Mouse (Mus musculus) hindbrain, embryonic 14.5 days (tissue): ENCODE measurements around the gene Cdkn2c. TPM values are rescaled to one million over a fixed set of nuclear protein-coding genes. Genes with fewer than 3 reads are reported as not detected.

Experiments used
- ATAC-seq: fragments of 200-750 bp; cut with Nextera tagmentation; 2 replicates; pipeline ENCODE4 v1.8.0; 2017; ENCODE audit warnings: moderate number of reproducible peaks, mild to moderate bottlenecking, moderate TSS enrichment, moderate library complexity; ENCODE audit not compliant: low FRiP score
- DNase-seq: peaks from one replicate; pipeline ENCODE4 v3.0.0-alpha.2; 2015; ENCODE audit warnings: low spot score
- H3K27ac ChIP-seq: fragments of 300-500 bp; sonication (generic); 2 replicates; pipeline ENCODE4 v1.5.1; 2014; ENCODE audit warnings: mild to moderate bottlenecking, moderate library complexity
- H3K27me3 ChIP-seq: fragments of 300-500 bp; sonication (generic); 2 replicates; pipeline ENCODE4 v1.6.1; 2014; ENCODE audit warnings: mild to moderate bottlenecking, low read length, mixed read lengths; ENCODE audit not compliant: control insufficient read depth, insufficient read depth
- H3K36me3 ChIP-seq: fragments of 300-500 bp; sonication (generic); replicated peaks from 2 replicates; pipeline ENCODE4 v1.6.1; 2014; ENCODE audit not compliant: control insufficient read depth, insufficient read depth
- H3K4me1 ChIP-seq: fragments of 300-500 bp; sonication (generic); replicated peaks from 2 replicates; pipeline ENCODE4 v1.6.1; 2014; ENCODE audit warnings: antibody characterized with exemption, low read length, mixed read lengths; ENCODE audit not compliant: control insufficient read depth, insufficient read depth
- H3K4me2 ChIP-seq: fragments of 300-500 bp; sonication (generic); replicated peaks from 2 replicates; pipeline ENCODE4 v1.6.1; 2014; ENCODE audit warnings: mild to moderate bottlenecking, moderate library complexity
- H3K4me3 ChIP-seq: fragments of 300-500 bp; sonication (generic); replicated peaks from 2 replicates; pipeline ENCODE4 v1.5.1; 2014; ENCODE audit warnings: mild to moderate bottlenecking, low read length
- H3K9ac ChIP-seq: fragments of 300-500 bp; sonication (generic); 2 replicates; pipeline ENCODE4 v1.6.1; 2014
- H3K9me3 ChIP-seq: fragments of 300-500 bp; sonication (generic); 2 replicates; pipeline ENCODE4 v1.6.1; 2016; ENCODE audit warnings: low read length; ENCODE audit not compliant: control insufficient read depth
- WGBS: fragments of 180-500 bp; shearing (Covaris S2); extraction: QIAGEN DNeasy Blood & Tissue Kit; methylation state at CpG from one replicate; pipeline ENCODE4 v1.1.7; 2014; 5-methylcytosine and 5-hydroxymethylcytosine counted together
- polyA plus RNA-seq: library from polyadenylated mRNA; unstranded; fragments of >200 nt; fragmentation: Nextera tagmentation; extraction: Ambion mirVana; gene quantifications from 2 replicates; pipeline ENCODE4 v1.2.1, GENCODE M21; 2014

Cdkn2c gene
- polyA plus RNA-seq, 1 experiment from 2014 or later = 2.8 TPM

DNA sequence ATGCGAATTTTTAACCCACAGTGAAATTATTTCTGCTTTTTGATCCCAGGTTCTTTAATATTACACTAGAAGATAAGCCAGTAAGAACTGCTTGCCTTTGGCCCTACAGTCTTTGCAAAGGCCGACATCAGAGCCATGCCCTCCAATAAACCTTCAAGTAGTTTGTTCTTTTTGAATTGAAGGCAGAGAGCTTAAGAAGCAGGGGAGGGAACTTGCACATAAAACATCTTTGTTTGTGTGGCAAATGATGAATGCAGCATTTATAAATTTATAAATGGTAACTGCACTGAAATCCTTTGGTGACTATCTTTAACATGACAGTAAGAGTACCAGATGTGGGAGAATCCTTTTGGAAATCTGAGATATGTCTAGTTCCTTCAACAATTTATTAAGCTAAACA, 7.4 kb downstream of the Cdkn2c start:
- H3K27me3 ChIP-seq = peaks cover 90% of the 10 kb centered on the region
- peak; percentile 26 for DNase-seq
- ATAC-seq = no peak
- H3K4me3 ChIP-seq = no peak overlapping the region
- 0 out of 2 replicates have a peak, but pooled peaks cover 5% of the 10 kb centered on the region for H3K4me1 ChIP-seq
- no peak overlapping the region for H3K4me2 ChIP-seq
- H3K36me3 ChIP-seq = no peaks in the 10 kb centered on the region
- H3K9me3 ChIP-seq = no peaks in the 10 kb centered on the region
- no peak overlapping the region for H3K27ac ChIP-seq
- no peak overlapping the region for H3K9ac ChIP-seq
- 25% methylated on average over 2 of the region's 2 CpGs for WGBS

DNA sequence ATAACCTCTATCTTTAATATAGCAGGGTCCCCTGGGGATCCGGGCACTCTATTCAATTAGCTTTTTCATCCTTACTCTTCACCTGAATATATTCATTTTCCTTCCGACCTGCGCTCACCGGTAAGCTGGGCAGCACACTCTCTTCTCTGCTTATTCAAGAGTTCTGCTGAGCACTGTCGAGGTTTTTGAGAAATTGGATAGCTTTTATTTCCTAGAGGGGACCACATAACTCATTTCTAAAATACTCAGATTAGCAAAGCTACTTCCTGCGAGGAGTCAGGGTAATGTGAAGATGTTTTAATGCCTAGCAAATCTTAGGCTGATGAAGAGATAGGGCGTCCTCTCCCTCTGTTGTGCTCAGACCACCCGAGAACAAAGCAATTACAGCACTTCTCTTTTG, 8.2 kb downstream of the Cdkn2c start:
- Histone ChIP-seq H3K27me3 (peaks cover 90% of the 10 kb centered on the region), H3K4me1 (0 out of 2 replicates have a peak, but pooled peaks cover 5% of the 10 kb centered on the region), H3K9me3 (no peaks in the 10 kb centered on the region), H3K4me2 (no peak overlapping the region), H3K36me3 (no peaks in the 10 kb centered on the region), H3K4me3 (no peak overlapping the region), H3K27ac (no peak overlapping the region), H3K9ac (no peak overlapping the region)
- 5% methylated on average over 8 of the region's 8 CpGs for WGBS
- ATAC-seq (no peak), DNase-seq (peak; percentile 16)

DNA sequence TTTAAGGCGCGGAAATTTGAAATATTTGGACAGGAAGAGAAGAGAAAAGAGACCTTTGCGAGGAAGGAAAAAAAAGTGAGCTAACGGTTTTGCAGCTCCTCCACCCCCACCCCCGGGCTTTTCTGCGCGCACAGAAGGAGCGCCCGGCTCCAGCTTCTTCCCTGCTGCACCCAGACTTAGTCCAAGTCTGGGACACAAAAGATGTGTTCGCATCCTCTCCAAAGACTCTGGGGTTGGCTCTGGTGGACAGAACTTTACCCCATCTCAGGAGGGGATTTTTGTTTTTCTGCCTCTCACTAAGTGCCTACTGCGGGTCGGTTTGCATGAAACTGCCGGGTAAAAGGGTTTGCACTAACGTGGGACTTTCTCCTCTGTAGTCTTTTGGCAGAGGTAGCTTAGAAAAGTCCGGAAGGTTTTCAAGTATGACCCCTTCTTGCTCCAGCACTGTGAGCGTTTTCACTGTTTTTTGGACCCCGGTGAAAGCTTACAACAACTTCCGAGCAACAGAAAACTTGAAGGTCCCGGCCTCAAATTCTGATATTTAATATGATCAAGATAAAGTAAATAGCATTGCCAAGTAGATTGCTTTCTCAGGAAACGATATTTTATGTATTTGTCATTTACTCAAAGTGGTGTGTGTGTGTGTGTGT, 9.0 kb downstream of the Cdkn2c start:
- Histone ChIP-seq H3K4me1 (0 out of 2 replicates have a peak, but pooled peaks cover 5% of the 10 kb centered on the region), H3K9ac (no peak overlapping the region), H3K4me3 (peak overlapping the region; percentile 12), H3K27me3 (peaks cover 88% of the 10 kb centered on the region), H3K4me2 (peak overlapping the region; percentile 37), H3K27ac (no peak overlapping the region), H3K36me3 (no peaks in the 10 kb centered on the region), H3K9me3 (no peaks in the 10 kb centered on the region)
- WGBS = 2% methylated on average over 20 of the region's 20 CpGs
- peak; percentile 24 for DNase-seq
- no peak for ATAC-seq

DNA sequence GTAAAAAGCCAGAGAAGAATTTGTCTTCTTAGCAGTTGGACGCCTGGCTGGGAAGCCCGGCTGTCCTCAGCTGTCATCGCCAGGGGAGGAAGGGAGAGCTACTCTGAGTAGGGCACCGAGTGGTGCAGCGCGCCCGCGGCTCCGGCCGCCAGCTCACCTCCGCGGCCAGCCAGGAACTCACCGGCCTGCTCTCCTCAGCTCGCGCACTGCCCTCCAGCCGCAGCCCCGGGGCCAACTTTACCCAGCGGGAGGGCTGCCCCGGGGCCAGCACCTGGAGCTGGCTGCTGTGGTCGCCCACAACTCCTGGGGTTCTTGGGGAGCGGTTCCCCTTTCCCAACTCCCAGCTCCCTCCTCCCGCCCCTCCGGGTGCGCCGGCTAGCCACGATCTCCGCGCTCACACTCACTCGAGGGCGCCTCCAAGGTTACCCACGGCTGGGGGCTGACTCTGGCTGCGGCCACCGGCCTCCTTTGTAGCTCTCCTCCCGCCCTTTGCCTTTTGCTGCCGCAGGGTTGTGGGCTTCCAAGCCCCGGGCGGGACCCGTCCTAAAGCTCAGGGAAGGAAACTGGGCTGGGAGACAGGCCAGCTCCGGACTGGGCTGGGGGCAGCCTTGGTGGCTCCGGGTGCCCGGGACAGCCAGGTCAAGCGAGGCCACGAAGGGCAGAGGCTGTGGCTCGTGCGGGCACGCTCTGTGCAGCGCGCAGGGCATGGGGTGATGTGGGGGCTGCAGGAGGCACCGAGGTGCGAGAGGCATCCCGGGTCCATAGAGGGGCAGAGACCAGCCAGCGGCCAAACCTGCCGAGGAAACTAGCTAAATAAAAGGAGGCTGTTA, 9.8 kb downstream of the Cdkn2c start:
- peak overlapping the region; percentile 12 for H3K4me3 ChIP-seq
- H3K27me3 ChIP-seq = peaks cover 85% of the 10 kb centered on the region
- H3K9ac ChIP-seq = no peak overlapping the region
- ATAC-seq (peak; percentile 57; the same call in 1 of the 2 replicates), DNase-seq (peak; percentile 22)
- no peaks in the 10 kb centered on the region for H3K36me3 ChIP-seq
- no peak overlapping the region for H3K27ac ChIP-seq
- peak overlapping the region; percentile 37 for H3K4me2 ChIP-seq
- H3K4me1 ChIP-seq = 0 out of 2 replicates have a peak, but pooled peaks cover 5% of the 10 kb centered on the region
- WGBS = under 1% methylated on average over 53 of the region's 53 CpGs
- no peaks in the 10 kb centered on the region for H3K9me3 ChIP-seq

DNA sequence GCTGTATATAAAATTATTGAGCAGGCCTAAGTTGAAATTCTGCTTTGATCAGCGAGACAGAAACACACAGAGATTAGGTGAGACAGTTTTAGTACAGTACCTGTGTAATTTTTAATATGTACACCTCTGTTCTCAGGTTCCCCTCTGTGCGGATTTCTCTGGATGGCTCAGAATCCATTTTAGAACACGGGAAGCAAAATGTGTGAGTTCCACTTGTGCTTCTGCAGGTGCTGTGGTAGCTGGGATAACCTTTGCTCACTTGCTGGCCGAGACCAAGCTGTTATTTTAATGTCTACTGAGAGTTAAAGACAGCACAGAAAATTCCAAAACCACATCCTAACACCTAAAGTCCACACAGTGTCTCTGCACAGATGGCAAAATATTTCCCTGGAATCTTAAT, 10.7 kb downstream of the Cdkn2c start:
- Histone ChIP-seq H3K36me3 (no peaks in the 10 kb centered on the region), H3K27me3 (peaks cover 83% of the 10 kb centered on the region), H3K9me3 (no peaks in the 10 kb centered on the region), H3K4me3 (no peak overlapping the region), H3K4me1 (0 out of 2 replicates have a peak, but pooled peaks cover 5% of the 10 kb centered on the region), H3K4me2 (no peak overlapping the region), H3K27ac (no peak overlapping the region), H3K9ac (no peak overlapping the region)
- 7% methylated on average over 4 of the region's 4 CpGs for WGBS
- no peak for ATAC-seq
- no peak for DNase-seq

DNA sequence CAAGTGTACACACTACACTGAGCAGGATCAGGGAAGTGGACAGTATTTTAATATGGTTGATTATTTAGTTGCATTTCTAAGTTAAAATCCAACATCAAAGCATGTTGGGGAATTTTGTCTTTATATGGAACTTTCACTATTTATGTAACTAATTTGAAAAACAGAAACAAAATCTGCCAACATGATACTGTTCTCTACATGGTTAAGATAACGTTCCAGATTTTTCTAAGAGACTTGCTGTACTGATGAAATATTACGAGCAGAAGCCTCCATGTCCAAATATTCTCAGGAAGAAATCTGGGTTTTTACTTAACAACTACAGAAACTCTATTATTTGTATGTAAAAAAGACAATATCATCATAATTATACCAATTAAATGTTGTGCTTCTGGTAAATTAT, 11.3 kb downstream of the Cdkn2c start:
- H3K9ac ChIP-seq = no peak overlapping the region

DNA sequence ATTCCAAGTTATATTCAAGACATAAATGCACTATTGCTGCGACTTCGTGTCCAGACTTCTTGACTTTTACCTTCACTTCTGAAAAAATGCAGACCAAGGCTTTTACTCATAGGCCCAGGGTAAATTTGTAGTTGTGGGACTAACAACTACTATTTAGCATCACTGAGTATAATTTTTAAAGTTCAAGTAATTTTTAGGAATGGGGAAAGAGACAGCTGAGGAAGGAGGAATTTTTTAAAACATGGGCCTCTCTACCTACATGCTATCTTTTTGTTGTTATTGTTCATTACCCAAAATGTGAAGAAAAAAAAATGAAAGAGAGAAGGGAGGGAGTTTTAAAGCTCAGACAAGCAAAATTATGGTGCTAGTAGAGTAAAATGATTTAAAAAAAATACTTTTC, 12.3 kb downstream of the Cdkn2c start:
- Histone ChIP-seq H3K4me2 (no peak overlapping the region), H3K9me3 (no peaks in the 10 kb centered on the region), H3K4me1 (0 out of 2 replicates have a peak, but pooled peaks cover 5% of the 10 kb centered on the region), H3K27ac (no peak overlapping the region), H3K4me3 (no peak overlapping the region), H3K36me3 (no peaks in the 10 kb centered on the region), H3K27me3 (peaks cover 72% of the 10 kb centered on the region), H3K9ac (no peak overlapping the region)
- ATAC-seq (no peak), DNase-seq (peak; percentile 24)
- 56% methylated on average over 2 of the region's 2 CpGs for WGBS

More for the DNA sequence above, 11.3 kb downstream of the Cdkn2c start:
- DNase-seq (peak; percentile 23), ATAC-seq (no peak)
- Histone ChIP-seq H3K4me1 (0 out of 2 replicates have a peak, but pooled peaks cover 5% of the 10 kb centered on the region), H3K4me3 (no peak overlapping the region), H3K9me3 (no peaks in the 10 kb centered on the region), H3K4me2 (no peak overlapping the region), H3K27ac (no peak overlapping the region), H3K36me3 (no peaks in the 10 kb centered on the region), H3K27me3 (peaks cover 78% of the 10 kb centered on the region)
- 32% methylated on average over 2 of the region's 2 CpGs for WGBS

DNA sequence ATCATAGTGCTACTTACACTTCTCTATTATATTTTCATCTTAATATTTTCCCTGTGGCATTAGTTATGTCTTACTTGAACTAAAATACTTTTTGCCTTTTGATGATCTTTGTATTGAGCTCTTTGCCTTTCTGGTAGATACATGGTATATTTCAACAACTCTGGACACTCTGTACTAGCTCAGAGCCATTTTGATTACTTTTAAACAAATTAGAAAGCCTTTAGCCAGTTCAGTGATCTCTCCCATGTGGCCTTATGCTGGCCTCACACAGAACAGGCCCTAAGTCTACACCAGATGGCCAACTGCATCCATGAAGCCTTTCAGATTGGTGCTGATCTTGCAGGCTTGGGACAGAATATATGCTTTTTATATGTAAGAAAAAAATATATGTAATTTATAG, 13.7 kb downstream of the Cdkn2c start:
- Histone ChIP-seq H3K9me3 (no peaks in the 10 kb centered on the region), H3K27ac (no peak overlapping the region), H3K4me2 (no peak overlapping the region), H3K9ac (no peak overlapping the region), H3K27me3 (peaks cover 58% of the 10 kb centered on the region), H3K4me1 (0 out of 2 replicates have a peak, but pooled peaks cover 5% of the 10 kb centered on the region), H3K4me3 (no peak overlapping the region), H3K36me3 (no peaks in the 10 kb centered on the region)
- ATAC-seq (no peak), DNase-seq (no peak)

DNA sequence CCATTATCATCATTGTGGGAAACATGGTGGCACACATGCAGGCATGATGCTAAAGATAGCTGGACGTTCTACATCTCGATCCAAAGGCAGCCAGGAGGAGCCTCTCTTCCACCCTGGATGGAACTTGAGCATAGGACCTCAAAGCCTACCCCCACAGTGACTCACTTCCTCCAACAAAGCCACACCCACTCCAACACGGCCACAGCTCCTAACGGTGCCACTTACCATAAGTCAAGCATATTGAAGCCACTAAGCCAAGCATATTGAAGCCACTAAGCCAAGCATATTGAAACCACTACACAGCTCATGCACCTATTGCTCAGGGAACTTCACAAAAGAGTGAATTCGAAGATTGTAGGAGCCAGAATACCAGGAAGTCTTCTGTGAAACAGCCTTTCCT, 17.7 kb downstream of the Cdkn2c start:
- Histone ChIP-seq H3K27me3 (peaks cover 21% of the 10 kb centered on the region), H3K4me3 (no peak overlapping the region), H3K9ac (no peak overlapping the region), H3K36me3 (no peaks in the 10 kb centered on the region), H3K4me2 (no peak overlapping the region), H3K27ac (no peak overlapping the region), H3K4me1 (no peaks in the 10 kb centered on the region), H3K9me3 (no peaks in the 10 kb centered on the region)
- no peak for DNase-seq
- 89% methylated on average over 5 of the region's 5 CpGs for WGBS
- ATAC-seq = no peak
